Mouse (Mus musculus): ENCODE measurements around the gene Urm1.
"Not testable (repeated sequence)": the region's sequence is repeated elsewhere in the genome, so short reads cannot be mapped to it uniquely, and the experiment has no call there.

Gene Urm1

GRCm38 (mm10) chr2:29820025-29820817, at the start of gene Urm1:
Urm1 (plus strand) TSS chr2:29820075.
- peak; percentile 99 for DNase-seq (ENCODE audit: low read depth, low spot score)

GRCm38 (mm10) chr2:29770162-29770561, 49.7 kb upstream of the Urm1 start:
- DNase-seq (ENCODE audit: low read depth, low spot score), result peak; percentile 89

GRCm38 (mm10) chr2:29771611-29772461, 48.0 kb upstream of the Urm1 start:
- DNase-seq (ENCODE audit: low read depth, low spot score), result no peak

GRCm38 (mm10) chr2:29773323-29773722, 46.6 kb upstream of the Urm1 start:
- DNase-seq (ENCODE audit: low read depth, low spot score), result no peak

- DNase-seq (ENCODE audit: low read depth, low spot score), result not testable (repeated sequence)
These were observed 38.6 kb upstream of the Urm1 start for GRCm38 (mm10) chr2:29781256-29781655.

GRCm38 (mm10) chr2:29784290-29784689, 35.6 kb upstream of the Urm1 start:
- no peak for DNase-seq (ENCODE audit: low read depth, low spot score)

- DNase-seq (ENCODE audit: low read depth, low spot score), result peak; percentile 96
These were observed 32.6 kb upstream of the Urm1 start, which contains the start of gene Coq4 for GRCm38 (mm10) chr2:29787104-29787917. Coq4 (plus strand) TSS chr2:29787493.

GRCm38 (mm10) chr2:29787937-29788681, 31.8 kb upstream of the Urm1 start, which contains the start of gene Trub2:
Trub2 (minus strand) TSS chr2:29788502.
- DNase-seq (ENCODE audit: low read depth, low spot score), result peak; percentile 90

GRCm38 (mm10) chr2:29792772-29793487, 26.9 kb upstream of the Urm1 start:
- no peak for DNase-seq (ENCODE audit: low read depth, low spot score)

- peak; percentile 97 for DNase-seq (ENCODE audit: low read depth, low spot score)
These were observed 17.6 kb upstream of the Urm1 start, which contains the start of gene Slc27a4 for GRCm38 (mm10) chr2:29802075-29802826. Slc27a4 (plus strand) TSS chr2:29802634.

GRCm38 (mm10) chr2:29802827-29803201, 17.1 kb upstream of the Urm1 start:
- no peak for DNase-seq (ENCODE audit: low read depth, low spot score)

- peak; percentile 71 for DNase-seq (ENCODE audit: low read depth, low spot score)
These were observed 16.5 kb upstream of the Urm1 start for GRCm38 (mm10) chr2:29803400-29803831.

GRCm38 (mm10) chr2:29815678-29816371, 4.0 kb upstream of the Urm1 start:
- DNase-seq (ENCODE audit: low read depth, low spot score), result no peak

- peak; percentile 91 for DNase-seq (ENCODE audit: low read depth, low spot score)
These were observed 2.2 kb upstream of the Urm1 start for GRCm38 (mm10) chr2:29817426-29818232.

- no peak for DNase-seq (ENCODE audit: low read depth, low spot score)
These were observed 512 bp upstream of the Urm1 start for GRCm38 (mm10) chr2:29819363-29819762.

GRCm38 (mm10) chr2:29826318-29826925, 6.5 kb downstream of the Urm1 start:
- no peak for DNase-seq (ENCODE audit: low read depth, low spot score)

GRCm38 (mm10) chr2:29826926-29827708, 7.2 kb downstream of the Urm1 start:
- peak; percentile 99 for DNase-seq (ENCODE audit: low read depth, low spot score)
